Mouse (Mus musculus): ENCODE results near the gene Slc35g3. TPM values are rescaled to one million over a fixed set of nuclear protein-coding genes. Genes with fewer than 3 reads are reported as not detected.
A peak's percentile ranks its signal among the peaks of the same experiment; 100 is the strongest.

The Slc35g3 gene
- polyA plus RNA-seq (2014; fragmentation: Nextera tagmentation; extraction: Ambion mirVana) = not detected in 2 replicates

DNA sequence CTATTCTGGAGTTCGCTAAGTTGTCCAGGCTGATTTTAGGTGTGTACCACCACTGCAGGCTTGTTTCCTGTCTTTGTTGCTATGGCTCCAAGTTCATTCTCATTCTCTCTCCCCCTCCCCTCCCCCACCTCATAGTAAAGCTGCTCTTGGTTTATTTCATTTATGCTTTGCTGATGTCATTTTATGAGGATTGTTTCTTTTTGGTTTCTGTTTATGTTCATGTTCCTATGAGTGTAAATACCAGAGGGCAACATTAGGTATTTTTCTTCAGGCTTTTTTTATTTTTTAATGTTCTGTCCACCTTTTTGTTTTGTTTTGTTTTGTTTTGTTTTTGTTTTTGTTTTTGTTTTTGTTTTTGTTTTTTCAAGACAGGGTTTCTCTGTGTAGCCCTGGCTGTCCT, at the start of gene Slc35g3:
TSS of gene Slc35g3 (minus strand) at position 101 of the 400 bp plus-strand sequence.
- Histone ChIP-seq H3K9me3 (ENCODE audit: control insufficient read depth, low read length) (no peaks in the 10 kb centered on the region), H3K4me3 (ENCODE audit: low read depth, low read length) (no peak within 1 kb of the TSS), H3K9ac (replicated peaks; ENCODE audit: low read depth, low read length) (0 out of 2 replicates have a peak within 1 kb of the TSS, but pooled peaks have one; percentile 21), H3K27me3 (ENCODE audit: control insufficient read depth, insufficient read depth, low read length) (no peaks in the 10 kb centered on the region), H3K27ac (ENCODE audit: low read depth, low read length) (peak within 1 kb of the TSS; percentile 94), H3K4me2 (ENCODE audit: low read depth, low read length) (no peak within 1 kb of the TSS), H3K4me1 (ENCODE audit: control insufficient read depth, insufficient read depth, low read length) (peaks cover 27% of the 10 kb centered on the region), H3K36me3 (ENCODE audit: control insufficient read depth, insufficient read depth, low read length) (no peaks in the 10 kb centered on the region)
- no peak for ATAC-seq (ENCODE audit: low read depth)
- 88% methylated on average over 1 of the region's 1 CpGs for WGBS

DNA sequence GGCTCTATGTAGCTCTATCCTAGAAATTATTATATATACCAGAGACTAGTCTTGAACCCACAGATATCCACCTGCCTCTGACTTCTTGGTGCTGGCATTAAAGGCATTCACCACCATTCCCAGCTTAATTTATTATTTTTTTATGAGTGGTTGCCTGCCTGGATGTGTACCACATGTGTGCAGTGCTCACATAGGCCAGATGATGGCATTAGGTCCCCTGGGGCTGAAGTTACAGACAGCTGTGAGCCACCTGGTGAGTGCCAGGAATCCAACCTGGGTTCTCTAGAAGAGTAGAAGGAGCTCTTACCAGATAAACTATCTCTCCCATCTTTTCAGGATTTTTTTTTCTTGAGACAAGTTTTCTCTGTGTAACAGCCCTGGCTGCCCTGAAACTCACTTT, 48.5 kb upstream of the Slc35g3 start:
- Histone ChIP-seq H3K4me2 (ENCODE audit: low read depth, low read length) (no peak overlapping the region), H3K36me3 (ENCODE audit: control insufficient read depth, insufficient read depth, low read length) (no peaks in the 10 kb centered on the region), H3K4me1 (ENCODE audit: control insufficient read depth, insufficient read depth, low read length) (no peaks in the 10 kb centered on the region), H3K27me3 (ENCODE audit: control insufficient read depth, insufficient read depth, low read length) (peaks cover under 1% of the 10 kb centered on the region), H3K27ac (ENCODE audit: low read depth, low read length) (no peak overlapping the region), H3K4me3 (ENCODE audit: low read depth, low read length) (no peak overlapping the region), H3K9me3 (ENCODE audit: control insufficient read depth, low read length) (no peaks in the 10 kb centered on the region), H3K9ac (replicated peaks; ENCODE audit: low read depth, low read length) (no peak overlapping the region)
- ATAC-seq (ENCODE audit: low read depth) = no peak

DNA sequence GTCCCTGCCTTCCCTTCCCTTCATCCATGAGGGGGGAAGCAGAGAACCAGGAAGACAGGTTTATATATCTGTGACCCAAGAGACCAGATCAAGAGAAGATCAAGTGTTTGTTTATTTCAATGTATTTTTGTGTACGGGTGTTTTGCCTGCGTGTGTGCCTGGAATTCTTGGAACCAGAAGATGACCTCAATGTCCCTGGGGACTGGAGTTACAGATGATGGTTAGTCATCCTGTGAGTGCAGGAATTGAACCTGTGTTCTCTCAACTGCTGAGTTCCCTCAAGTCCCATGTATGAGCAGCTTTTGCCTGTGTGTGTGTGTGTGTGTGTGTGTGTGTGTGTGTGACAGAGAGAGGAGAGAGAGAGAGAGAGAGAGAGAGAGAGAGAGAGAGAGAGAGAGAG, 45.9 kb upstream of the Slc35g3 start:
- H3K27ac ChIP-seq (ENCODE audit: low read depth, low read length) = no peak overlapping the region
- no peaks in the 10 kb centered on the region for H3K36me3 ChIP-seq (ENCODE audit: control insufficient read depth, insufficient read depth, low read length)
- no peak overlapping the region for H3K4me2 ChIP-seq (ENCODE audit: low read depth, low read length)
- ATAC-seq (ENCODE audit: low read depth) = no peak
- 86% methylated on average over 2 of the region's 2 CpGs for WGBS
- H3K9ac ChIP-seq (replicated peaks; ENCODE audit: low read depth, low read length) = no peak overlapping the region
- no peak overlapping the region for H3K4me3 ChIP-seq (ENCODE audit: low read depth, low read length)
- H3K9me3 ChIP-seq (ENCODE audit: control insufficient read depth, low read length) = no peaks in the 10 kb centered on the region
- H3K27me3 ChIP-seq (ENCODE audit: control insufficient read depth, insufficient read depth, low read length) = peaks cover 9% of the 10 kb centered on the region
- peaks cover 14% of the 10 kb centered on the region for H3K4me1 ChIP-seq (ENCODE audit: control insufficient read depth, insufficient read depth, low read length)

DNA sequence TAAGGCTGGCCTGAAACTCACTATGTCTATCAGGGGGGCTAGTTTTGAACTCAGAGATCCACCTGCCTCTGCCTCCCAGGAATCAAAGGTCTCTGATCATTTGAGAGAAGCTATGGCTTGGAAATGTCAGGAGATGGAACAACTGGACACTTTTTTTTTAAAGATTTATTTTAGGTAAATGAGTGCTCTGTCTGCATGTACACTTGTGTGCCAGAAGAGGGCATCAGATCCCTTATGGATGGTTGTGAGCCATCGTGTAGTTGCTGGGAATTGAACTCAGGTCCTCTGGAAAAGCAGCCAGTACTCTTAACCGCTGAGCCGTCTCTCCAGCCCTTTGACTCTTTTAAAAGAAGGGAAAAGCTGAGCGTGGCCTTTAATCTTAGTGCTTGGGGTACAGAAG, 44.6 kb upstream of the Slc35g3 start:
- WGBS = 85% methylated on average over 4 of the region's 4 CpGs
- no peaks in the 10 kb centered on the region for H3K9me3 ChIP-seq (ENCODE audit: control insufficient read depth, low read length)
- H3K27me3 ChIP-seq (ENCODE audit: control insufficient read depth, insufficient read depth, low read length) = peaks cover 9% of the 10 kb centered on the region
- no peak overlapping the region for H3K4me2 ChIP-seq (ENCODE audit: low read depth, low read length)
- no peak overlapping the region for H3K4me3 ChIP-seq (ENCODE audit: low read depth, low read length)
- H3K9ac ChIP-seq (replicated peaks; ENCODE audit: low read depth, low read length) = no peak overlapping the region
- peaks cover 25% of the 10 kb centered on the region for H3K4me1 ChIP-seq (ENCODE audit: control insufficient read depth, insufficient read depth, low read length)
- ATAC-seq (ENCODE audit: low read depth) = no peak
- H3K27ac ChIP-seq (ENCODE audit: low read depth, low read length) = no peak overlapping the region
- no peaks in the 10 kb centered on the region for H3K36me3 ChIP-seq (ENCODE audit: control insufficient read depth, insufficient read depth, low read length)

DNA sequence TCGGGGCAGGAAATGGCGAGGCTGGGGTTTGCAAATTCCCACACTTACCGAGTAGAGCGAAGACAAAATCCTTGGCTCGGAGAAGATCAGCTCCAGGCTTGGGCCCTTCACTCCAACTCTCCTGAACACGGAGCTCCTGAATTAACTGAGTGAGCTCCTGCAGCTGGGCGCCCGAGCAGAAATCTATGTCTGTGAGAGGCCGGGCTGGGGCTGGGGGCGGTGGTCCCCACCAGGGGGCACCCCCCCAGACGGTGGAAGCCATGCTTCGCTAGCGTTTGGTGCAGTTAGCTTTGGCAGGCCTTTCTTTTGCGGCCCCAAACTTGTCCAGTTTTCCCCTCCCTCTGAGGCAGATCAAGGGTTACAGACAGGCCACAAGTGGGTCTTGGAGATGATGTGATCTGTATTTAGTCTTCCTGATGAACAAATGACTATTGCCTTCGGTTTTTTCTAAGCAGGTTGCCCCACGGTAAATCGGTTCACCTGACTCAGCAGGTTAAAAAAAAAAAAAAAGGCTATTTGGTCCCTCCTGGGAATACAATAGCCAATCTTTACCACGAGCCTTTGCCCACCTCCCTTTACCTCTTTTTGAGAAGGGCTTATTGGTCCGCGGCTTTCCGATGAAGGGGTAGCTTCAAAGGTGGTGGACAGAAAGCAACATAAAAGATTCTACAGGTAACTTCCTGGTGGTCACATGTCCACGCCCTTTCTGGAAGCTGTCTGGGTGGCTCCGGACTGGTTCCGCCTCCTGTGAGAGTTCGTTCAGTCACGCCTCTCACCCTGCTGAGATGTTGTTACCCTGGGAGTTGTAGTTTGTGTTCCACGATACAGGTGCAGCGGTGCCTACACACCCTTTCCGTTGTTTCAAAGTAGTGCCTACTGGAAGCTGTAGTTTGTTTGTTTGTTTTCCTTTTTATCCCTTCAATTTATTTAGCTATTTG, 43.5 kb upstream of the Slc35g3 start, which contains the start of gene Tmem102:
TSS of gene Tmem102 (minus strand) at position 653 of the 938 bp plus-strand sequence.
- H3K9ac ChIP-seq (replicated peaks; ENCODE audit: low read depth, low read length) = 0 out of 2 replicates have a peak within 1 kb of the TSS, but pooled peaks have one; percentile 34

DNA sequence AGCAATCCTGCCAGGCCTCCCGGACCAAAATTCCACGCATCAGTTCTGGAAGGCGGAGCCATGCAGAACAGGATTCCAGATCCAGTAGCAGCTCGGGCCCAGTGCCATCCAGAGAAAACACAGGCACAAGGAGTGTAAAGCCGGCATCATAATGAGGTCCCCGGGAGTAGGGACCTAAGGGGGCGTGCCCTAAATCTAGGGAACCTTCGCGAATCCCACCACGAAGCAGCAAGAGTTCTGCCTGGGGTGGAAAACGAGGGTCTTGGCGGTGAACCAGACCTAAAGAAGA, 42.8 kb upstream of the Slc35g3 start:
- H3K9ac ChIP-seq (replicated peaks; ENCODE audit: low read depth, low read length) = 0 out of 2 replicates have a peak overlapping the region, but pooled peaks have one; percentile 34
- no peaks in the 10 kb centered on the region for H3K9me3 ChIP-seq (ENCODE audit: control insufficient read depth, low read length)
- H3K4me3 ChIP-seq (ENCODE audit: low read depth, low read length) = no peak overlapping the region
- WGBS = 4% methylated on average over 12 of the region's 12 CpGs
- no peak for ATAC-seq (ENCODE audit: low read depth)
- no peaks in the 10 kb centered on the region for H3K36me3 ChIP-seq (ENCODE audit: control insufficient read depth, insufficient read depth, low read length)
- peaks cover 11% of the 10 kb centered on the region for H3K27me3 ChIP-seq (ENCODE audit: control insufficient read depth, insufficient read depth, low read length)
- H3K4me1 ChIP-seq (ENCODE audit: control insufficient read depth, insufficient read depth, low read length) = peaks cover 31% of the 10 kb centered on the region
- peak overlapping the region; percentile 96; the same call in 1 of the 2 replicates for H3K4me2 ChIP-seq (ENCODE audit: low read depth, low read length)
- H3K27ac ChIP-seq (ENCODE audit: low read depth, low read length) = no peak overlapping the region

More for the DNA sequence above, 43.5 kb upstream of the Slc35g3 start, which contains the start of gene Tmem102:
- no peak for ATAC-seq (ENCODE audit: low read depth)
- H3K27me3 ChIP-seq (ENCODE audit: control insufficient read depth, insufficient read depth, low read length) = peaks cover 11% of the 10 kb centered on the region
- no peak within 1 kb of the TSS for H3K27ac ChIP-seq (ENCODE audit: low read depth, low read length)
- H3K9me3 ChIP-seq (ENCODE audit: control insufficient read depth, low read length) = no peaks in the 10 kb centered on the region
- no peak within 1 kb of the TSS for H3K4me3 ChIP-seq (ENCODE audit: low read depth, low read length)
- peaks cover 29% of the 10 kb centered on the region for H3K4me1 ChIP-seq (ENCODE audit: control insufficient read depth, insufficient read depth, low read length)
- no peaks in the 10 kb centered on the region for H3K36me3 ChIP-seq (ENCODE audit: control insufficient read depth, insufficient read depth, low read length)
- H3K4me2 ChIP-seq (ENCODE audit: low read depth, low read length) = peak within 1 kb of the TSS; percentile 96; the same call in 1 of the 2 replicates
- WGBS = 6% methylated on average over 29 of the region's 29 CpGs

DNA sequence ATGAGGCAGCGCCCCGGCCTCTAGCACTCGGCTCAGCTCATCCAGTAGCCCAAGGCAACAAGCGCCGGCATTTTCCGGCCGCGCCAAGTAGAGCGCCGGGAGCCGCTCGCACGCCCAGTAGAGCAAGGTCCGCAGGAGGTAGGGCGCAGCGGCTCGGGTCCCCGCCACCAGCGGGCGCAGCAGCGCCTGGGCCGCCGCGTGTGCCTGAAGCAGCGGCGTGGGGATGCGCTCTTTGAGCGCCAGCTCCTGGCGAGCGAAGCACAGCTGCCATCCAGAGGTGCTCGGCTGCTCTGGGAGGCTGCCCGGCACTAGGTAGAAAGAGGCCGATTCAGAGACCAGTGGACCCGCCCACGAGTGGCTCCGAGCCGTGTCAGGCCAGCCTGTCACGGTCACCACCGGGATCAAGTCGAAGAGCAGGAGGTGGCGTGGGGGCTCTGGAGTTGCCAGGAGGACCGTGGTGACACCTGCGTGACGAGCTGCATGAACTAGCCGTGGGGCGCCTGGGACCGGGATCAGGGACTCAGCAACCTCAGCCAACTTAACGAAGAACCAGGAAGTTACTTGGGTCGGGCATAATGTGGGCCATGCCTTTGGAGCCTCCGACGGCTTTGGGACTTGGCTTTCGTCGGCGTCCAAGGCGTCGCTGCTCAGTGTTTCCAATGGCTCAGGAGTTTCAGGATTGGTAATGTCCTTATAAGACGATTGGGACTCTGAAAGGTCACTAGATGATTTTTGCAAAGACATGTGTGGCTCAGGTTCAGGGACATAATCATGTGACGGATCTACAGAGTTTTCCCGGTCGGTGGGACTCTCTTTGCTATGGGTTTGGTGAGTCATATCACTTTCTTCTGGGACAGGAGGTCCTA, 42.3 kb upstream of the Slc35g3 start:
- ATAC-seq (ENCODE audit: low read depth) = peak; percentile 36; the same call in 1 of the 2 replicates
- 1% methylated on average over 60 of the region's 60 CpGs for WGBS
- peak overlapping the region; percentile 55 for H3K4me3 ChIP-seq (ENCODE audit: low read depth, low read length)

DNA sequence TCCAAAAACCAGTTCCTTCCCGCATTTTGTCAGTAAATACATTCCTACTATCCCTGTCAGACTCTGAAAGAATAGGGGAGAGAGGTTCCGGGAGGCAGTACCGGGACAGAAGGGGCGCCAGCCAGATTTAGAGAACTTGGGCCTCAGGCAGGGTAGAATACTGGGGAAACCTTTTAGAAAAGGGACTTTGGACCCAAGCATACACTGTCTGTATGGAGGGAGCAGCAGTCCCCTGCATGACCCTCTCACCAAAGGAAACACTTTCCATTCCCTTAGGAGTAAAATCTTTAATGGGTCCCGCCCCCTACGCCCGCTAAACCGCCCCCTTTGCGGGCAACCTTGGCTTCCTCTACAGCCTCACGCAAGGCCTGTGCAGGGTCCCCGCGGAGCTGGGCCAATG, 41.6 kb upstream of the Slc35g3 start:
- Histone ChIP-seq H3K27ac (ENCODE audit: low read depth, low read length) (no peak overlapping the region; the same call in 1 of the 2 replicates), H3K4me3 (ENCODE audit: low read depth, low read length) (peak overlapping the region; percentile 55), H3K9me3 (ENCODE audit: control insufficient read depth, low read length) (no peaks in the 10 kb centered on the region), H3K9ac (replicated peaks; ENCODE audit: low read depth, low read length) (peak overlapping the region; percentile 50), H3K27me3 (ENCODE audit: control insufficient read depth, insufficient read depth, low read length) (peaks cover 11% of the 10 kb centered on the region), H3K36me3 (ENCODE audit: control insufficient read depth, insufficient read depth, low read length) (no peaks in the 10 kb centered on the region), H3K4me2 (ENCODE audit: low read depth, low read length) (peak overlapping the region; percentile 96), H3K4me1 (ENCODE audit: control insufficient read depth, insufficient read depth, low read length) (peaks cover 40% of the 10 kb centered on the region)
- no peak for ATAC-seq (ENCODE audit: low read depth)
- WGBS = 1% methylated on average over 12 of the region's 12 CpGs

More for the DNA sequence above, 42.3 kb upstream of the Slc35g3 start:
- peak overlapping the region; percentile 96 for H3K4me2 ChIP-seq (ENCODE audit: low read depth, low read length)
- peaks cover 37% of the 10 kb centered on the region for H3K4me1 ChIP-seq (ENCODE audit: control insufficient read depth, insufficient read depth, low read length)
- no peak overlapping the region for H3K27ac ChIP-seq (ENCODE audit: low read depth, low read length)
- H3K27me3 ChIP-seq (ENCODE audit: control insufficient read depth, insufficient read depth, low read length) = peaks cover 11% of the 10 kb centered on the region
- H3K9ac ChIP-seq (replicated peaks; ENCODE audit: low read depth, low read length) = peak overlapping the region; percentile 50
- no peaks in the 10 kb centered on the region for H3K36me3 ChIP-seq (ENCODE audit: control insufficient read depth, insufficient read depth, low read length)
- no peaks in the 10 kb centered on the region for H3K9me3 ChIP-seq (ENCODE audit: control insufficient read depth, low read length)
